Mouse (Mus musculus): ENCODE results near the gene Olfr56.
"Not testable (repeated sequence)": the region's sequence is repeated elsewhere in the genome, so short reads cannot be mapped to it uniquely, and the experiment has no call there.

Olfr56 gene

DNA sequence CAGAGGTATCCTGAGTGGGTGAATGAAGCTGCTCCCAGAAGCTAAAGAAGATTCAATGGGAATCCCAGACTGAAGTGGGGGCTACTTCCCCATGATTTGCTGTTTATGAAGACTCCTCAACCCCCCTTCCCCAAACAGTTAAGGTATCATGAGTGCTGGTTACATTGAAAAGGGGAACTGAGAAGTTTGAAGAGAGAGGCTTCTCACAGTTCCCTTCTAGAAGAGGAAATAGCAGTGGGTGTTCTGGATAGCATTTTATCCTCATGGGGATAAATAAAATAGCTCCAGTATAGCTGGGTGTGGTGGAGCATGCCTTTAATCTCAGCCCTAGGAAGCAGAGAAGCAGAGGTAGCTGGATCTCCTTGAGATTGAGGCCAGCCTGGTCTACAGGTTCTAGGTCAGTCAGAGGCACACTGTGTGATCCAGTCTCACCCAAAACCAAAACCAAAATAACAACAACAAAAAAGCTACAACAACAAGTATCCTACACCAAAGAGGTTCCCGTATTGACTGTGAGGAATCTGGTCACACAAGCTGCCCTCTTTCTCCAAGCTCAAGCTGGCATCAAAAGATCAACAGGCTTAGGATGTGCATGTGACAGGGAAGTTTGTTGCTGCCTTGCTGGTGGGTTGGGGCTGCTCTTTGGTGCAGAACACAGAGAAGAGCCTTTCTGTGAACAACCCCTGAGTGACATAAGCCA lies at the start of gene Olfr56:
Gene Olfr56, plus strand, starts transcription at position 650 of the 700 bp plus-strand sequence.
- DNase-seq (ENCODE audit: low read depth) = not testable (repeated sequence)

DNA sequence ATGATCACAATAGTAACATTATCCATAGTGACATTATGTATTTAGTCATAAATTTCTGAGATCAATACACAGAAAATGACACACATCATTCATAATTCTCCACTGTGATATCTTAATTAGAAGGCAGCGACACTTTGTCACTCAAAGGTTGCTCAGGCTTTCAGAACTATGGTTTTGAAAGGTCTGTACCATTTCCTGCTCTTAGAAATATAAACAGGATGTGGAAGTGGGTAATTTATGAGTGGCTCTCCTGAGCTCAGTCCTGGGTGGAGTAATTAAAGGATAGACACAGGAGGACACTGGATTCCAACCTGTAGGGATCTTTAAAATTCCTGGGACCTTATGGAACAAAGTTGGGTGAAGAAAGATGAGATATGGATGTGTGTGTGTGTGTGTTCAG lies 45.3 kb upstream of the Olfr56 start:
- not testable (repeated sequence) for DNase-seq (ENCODE audit: low read depth)

- DNase-seq (ENCODE audit: low read depth) = not testable (repeated sequence)
Measured at GRCm38 (mm10) chr11:48933923-48934322, 44.8 kb upstream of the Olfr56 start.

GRCm38 (mm10) chr11:48935291-48935690 lies 43.4 kb upstream of the Olfr56 start:
- not testable (repeated sequence) for DNase-seq (ENCODE audit: low read depth)

GRCm38 (mm10) chr11:48939286-48939685 lies 39.4 kb upstream of the Olfr56 start:
- DNase-seq (ENCODE audit: low read depth) = not testable (repeated sequence)

DNA sequence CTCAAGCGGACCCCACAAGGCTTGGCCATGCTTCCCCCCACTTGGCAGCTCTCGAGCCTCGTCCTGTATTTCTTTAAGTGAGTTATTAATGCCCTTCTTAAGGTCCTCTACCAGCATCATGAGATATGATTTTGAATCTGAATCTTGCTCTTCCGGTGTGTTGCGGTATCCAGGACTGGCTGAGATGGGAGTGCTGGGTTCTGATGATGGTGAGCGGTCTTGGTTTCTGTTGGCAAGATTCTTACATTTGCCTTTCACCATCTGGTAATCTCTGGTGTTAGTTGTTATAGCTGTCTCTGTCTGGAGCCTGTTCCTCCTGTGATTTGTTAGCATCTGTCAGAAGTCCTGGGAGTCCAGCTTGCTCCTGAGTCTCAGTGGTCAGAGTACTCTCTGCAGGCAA lies 32.6 kb upstream of the Olfr56 start, which contains the start of gene Psme2b:
Gene Psme2b, minus strand, starts transcription at position 101 of the 400 bp plus-strand sequence.
- DNase-seq (ENCODE audit: low read depth) = not testable (repeated sequence)

- DNase-seq (ENCODE audit: low read depth) = not testable (repeated sequence)
Measured at GRCm38 (mm10) chr11:48974686-48975085, 4.0 kb upstream of the Olfr56 start.

- DNase-seq (ENCODE audit: low read depth) = not testable (repeated sequence)
Measured at GRCm38 (mm10) chr11:48979251-48979650, 562 bp downstream of the Olfr56 start, which contains the start of gene 9930111J21Rik1. Gene 9930111J21Rik1, minus strand, starts transcription at chr11:48979398.

- not testable (repeated sequence) for DNase-seq (ENCODE audit: low read depth)
Measured at GRCm38 (mm10) chr11:48980052-48980451, 1.4 kb downstream of the Olfr56 start.

GRCm38 (mm10) chr11:48982848-48983247 lies 4.2 kb downstream of the Olfr56 start:
- DNase-seq (ENCODE audit: low read depth) = not testable (repeated sequence)

DNA sequence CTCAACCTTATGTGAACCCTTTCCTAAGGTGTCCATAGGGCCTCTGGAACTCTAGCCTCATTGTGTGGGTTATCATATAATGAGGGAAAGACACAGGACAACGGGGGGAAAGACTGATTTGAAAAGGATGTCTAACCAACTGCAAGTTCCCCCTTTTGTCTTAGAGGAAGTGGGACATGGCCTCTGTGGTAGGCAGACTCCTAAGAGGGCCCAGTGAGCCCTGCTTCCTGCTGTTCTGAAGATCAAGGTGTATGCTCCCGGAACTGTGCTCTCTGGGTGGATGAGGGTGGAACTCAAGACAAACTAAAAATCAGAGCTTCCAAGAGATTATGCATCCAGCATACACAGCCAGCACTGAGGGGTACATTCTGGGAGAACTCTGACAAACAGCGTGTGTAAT lies 9.5 kb downstream of the Olfr56 start:
- not testable (repeated sequence) for DNase-seq (ENCODE audit: low read depth)

DNA sequence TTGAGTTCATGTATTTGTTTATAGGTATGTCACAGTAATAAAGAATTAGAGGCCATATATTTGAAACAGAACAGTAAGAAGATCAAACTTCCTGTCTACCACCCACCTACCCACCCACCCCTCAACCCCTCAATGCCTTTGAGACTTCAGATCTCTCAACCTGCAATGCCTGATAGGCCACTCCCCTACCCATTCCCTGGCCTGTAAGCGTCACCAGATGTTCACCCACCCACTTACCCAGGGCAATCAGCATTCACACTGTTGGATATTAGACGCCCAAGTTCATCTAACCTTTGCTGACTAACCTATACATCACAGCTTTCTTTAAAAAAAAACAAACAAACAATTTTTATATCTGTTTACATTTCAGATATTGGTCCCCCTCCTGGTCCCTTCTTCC lies 11.3 kb downstream of the Olfr56 start:
- not testable (repeated sequence) for DNase-seq (ENCODE audit: low read depth)

GRCm38 (mm10) chr11:48991740-48992520 lies 13.2 kb downstream of the Olfr56 start, which contains the start of gene Gm12185:
Gene Gm12185, minus strand, starts transcription at chr11:48992226.
- not testable (repeated sequence) for DNase-seq (ENCODE audit: low read depth)

DNA sequence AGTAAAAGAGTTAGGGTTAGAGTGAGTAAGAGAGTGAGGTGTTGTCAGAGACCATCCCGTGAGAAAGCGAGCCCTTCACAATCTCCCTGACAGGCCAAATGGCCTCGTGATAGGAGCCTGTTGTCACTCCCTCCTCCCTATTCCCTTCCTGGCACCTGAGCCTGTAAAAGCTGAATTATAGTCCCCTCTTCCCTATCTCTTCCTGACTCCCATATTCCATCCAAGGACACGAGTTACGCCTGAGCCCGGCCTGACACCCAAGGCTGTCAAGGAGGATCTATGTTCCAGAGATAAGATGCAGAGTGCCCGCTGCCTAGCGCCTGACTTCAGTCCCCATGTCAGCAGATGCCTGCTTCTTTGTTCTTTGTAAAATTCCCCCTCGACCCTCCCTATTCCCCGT lies 14.6 kb downstream of the Olfr56 start:
- not testable (repeated sequence) for DNase-seq (ENCODE audit: low read depth)

- DNase-seq (ENCODE audit: low read depth) = not testable (repeated sequence)
Measured at GRCm38 (mm10) chr11:48994018-48994417, 15.3 kb downstream of the Olfr56 start, which contains the start of gene Tgtp1. Gene Tgtp1, minus strand, starts transcription at chr11:48994172.

DNA sequence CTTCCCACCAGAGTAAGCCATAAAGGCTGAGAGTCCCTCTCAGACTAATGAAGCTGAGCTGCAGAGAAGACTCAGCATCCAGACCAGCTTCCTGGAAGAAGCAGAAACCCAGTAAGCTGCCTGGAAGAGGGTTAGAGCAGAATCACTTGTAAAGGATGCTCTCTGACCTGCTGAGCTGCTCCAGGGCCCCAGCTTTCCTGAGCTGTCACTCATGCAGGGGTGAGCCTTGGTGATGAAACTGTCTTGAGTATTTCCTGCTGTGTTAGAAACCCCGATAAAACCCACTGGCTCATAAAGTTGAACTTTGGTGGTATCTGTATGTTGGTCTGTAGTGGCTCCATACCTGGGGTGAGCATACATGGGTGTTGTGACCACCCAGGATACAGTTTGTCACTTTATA lies 21.7 kb downstream of the Olfr56 start:
- DNase-seq (ENCODE audit: low read depth) = not testable (repeated sequence)

- not testable (repeated sequence) for DNase-seq (ENCODE audit: low read depth)
Measured at GRCm38 (mm10) chr11:49006317-49006716, 27.6 kb downstream of the Olfr56 start.

DNA sequence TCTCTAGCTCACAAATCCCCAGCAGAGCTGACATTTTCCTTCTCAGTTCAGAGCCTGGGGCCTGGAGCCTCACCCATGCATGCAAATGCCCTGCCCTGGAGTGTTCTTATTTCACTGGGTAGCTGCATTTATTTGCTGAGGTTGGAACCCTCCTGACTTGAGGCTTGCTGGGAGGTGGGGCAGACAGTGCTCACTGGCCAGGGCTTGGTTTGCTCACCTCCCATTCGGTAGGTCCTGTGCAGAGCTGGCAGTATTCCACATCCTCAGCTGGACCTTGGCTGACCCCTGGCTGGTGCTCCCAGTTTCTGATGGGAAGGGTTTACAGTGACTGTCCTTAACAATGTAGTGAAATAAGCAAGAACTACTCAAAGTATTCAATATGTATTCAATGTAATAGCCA lies 28.1 kb downstream of the Olfr56 start:
- DNase-seq (ENCODE audit: low read depth) = not testable (repeated sequence)

DNA sequence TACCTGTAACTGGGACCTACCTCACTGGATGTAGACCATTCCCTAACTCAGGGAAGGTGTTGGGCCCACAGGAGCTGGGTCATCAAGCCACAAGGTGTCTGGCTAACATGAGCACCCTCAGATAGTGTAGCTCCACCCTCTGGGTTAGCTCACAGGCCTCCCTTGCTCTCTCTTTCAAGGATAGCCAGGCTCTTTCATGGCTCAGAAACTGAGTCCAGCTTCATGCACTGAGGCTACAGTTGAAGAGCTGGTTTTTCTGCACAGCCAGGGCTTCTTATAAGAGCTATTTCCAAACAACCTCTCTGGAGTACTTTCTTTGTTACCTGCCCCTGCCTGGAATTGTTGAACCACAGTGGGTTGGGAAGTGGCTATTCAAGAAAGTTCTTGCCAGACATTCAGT lies 33.4 kb downstream of the Olfr56 start:
- DNase-seq (ENCODE audit: low read depth) = not testable (repeated sequence)

GRCm38 (mm10) chr11:49050064-49050463 lies 71.4 kb downstream of the Olfr56 start:
- not testable (repeated sequence) for DNase-seq (ENCODE audit: low read depth)

DNA sequence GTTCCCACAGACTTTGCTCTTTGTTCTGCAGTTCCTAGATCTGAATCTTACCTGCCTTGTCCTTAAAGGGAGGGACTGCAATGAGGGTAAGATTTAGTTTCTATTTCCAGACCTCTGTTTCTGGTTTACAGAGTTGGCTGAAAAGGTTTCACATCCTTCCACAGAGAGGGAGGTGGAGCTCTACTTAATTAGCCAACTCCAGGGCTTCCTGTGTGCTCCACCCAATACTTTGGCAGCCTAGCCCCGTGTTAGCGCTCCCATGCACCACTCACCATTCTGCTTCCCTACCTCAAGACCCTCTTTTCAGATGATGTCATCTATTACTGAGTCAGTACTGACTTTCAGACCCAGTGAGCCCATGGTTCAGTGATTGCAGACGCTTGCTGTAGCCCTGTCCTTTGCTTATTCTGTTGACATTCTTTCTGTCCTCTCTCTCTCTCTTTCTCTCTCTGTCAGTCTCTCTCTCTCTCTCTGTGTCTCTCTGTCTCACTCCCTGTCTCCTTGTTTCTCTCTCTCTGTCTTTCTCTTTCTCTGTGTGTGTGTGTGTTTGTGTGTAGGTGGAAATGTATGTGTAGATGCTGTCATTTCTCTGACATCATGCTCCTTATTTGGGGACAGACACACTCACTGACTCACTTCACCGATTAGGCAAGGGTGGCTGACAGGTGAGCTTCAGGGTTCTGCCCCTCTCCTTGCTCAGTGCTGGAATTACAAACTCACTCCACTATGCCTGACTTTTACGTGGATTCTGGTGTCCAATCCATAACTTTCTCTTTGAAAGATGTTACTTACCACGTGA lies 72.6 kb downstream of the Olfr56 start, which contains the start of gene 9930111J21Rik2:
Gene 9930111J21Rik2, minus strand, starts transcription at position 150 of the 799 bp plus-strand sequence.
- DNase-seq (ENCODE audit: low read depth) = not testable (repeated sequence)

GRCm38 (mm10) chr11:49051894-49052293 lies 73.2 kb downstream of the Olfr56 start:
- not testable (repeated sequence) for DNase-seq (ENCODE audit: low read depth)

All from c-Kit-positive CD71-positive TER-119-negative erythroid progenitor cells, embryonic 14.5 days (primary cell).